Mouse (Mus musculus) heart, postnatal 25 days (tissue): ENCODE results near the gene Csk. TPM values are rescaled to one million over a fixed set of nuclear protein-coding genes. Genes with fewer than 3 reads are reported as not detected.
A peak's percentile ranks its signal among the peaks of the same experiment; 100 is the strongest.

Source experiments
- DNase-seq: peaks from one replicate; pipeline ENCODE4 v3.0.0; 2022; ENCODE audit warnings: low spot score
- intact Hi-C: fragments of 180-260 bp; cut with DNase I; formaldehyde crosslinking; loops from one replicate; pipeline ENCODE4 v1.15.1; 2025
- total RNA-seq, 2 experiments: library from RNA; stranded (reverse); gene quantifications; 2 replicates each; pipeline ENCODE4 v1.2.3; 2021

Csk gene
- total RNA-seq: 10 to 100 TPM; 23.5 to 27.4 TPM

DNA sequence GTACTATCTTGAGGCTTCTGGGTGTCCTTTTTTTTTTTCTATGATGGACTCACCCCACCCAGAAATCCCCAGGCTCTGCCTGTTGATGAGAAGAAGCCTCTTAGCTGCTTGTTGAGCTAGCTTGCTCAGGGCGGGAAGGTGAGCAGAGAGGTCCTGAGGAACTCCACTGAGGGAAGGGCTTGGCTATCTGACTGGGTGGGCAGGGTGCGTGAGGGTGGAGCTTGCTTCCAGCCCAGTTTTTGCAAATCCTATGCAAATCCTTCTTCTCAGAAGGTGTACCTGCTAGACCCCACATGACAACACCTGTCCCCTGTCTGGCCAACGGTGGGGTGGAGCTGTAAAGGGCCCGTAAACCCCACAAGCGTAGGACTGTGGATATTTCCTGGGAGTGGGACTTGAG, at the start of gene Csk:
Csk (minus strand) TSS at position 349 of the 400 bp plus-strand sequence.
- no peak for DNase-seq
- intact Hi-C loops: no loop called here

DNA sequence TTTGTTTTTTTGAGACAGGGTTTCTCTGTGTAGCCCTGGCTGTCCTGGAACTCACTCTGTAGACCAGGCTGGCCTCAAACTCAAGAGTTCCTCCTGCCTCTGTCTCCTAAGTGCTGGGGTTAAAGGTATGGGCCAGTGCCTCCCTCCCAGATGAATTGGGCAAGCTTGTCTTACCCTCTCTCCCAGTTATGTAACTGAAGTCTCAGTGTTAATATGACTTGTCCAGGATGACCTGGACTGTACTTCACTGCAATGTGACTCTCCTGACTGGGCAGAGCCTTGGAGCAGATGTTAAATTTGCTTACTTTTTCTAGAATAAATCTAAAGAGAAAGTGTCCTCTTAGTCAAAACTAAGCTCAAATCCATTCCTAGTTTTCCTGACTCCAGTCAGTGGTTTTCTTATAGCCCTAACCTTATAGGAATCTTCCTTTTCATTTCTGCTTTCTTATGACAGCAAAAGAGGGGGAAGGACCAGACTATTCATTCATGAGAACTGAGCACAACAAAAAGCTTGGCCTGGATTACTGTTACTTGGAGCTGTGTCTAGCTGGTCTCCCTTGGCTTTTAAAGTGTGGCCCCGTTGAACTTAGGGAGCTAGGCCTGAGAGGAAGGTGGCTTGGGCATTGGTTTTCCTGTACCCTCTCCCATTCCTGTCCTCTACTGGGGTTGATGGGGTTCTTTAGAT, 45.2 kb upstream of the Csk start:
- intact Hi-C loops: no loop called here
- no peak for DNase-seq

DNA sequence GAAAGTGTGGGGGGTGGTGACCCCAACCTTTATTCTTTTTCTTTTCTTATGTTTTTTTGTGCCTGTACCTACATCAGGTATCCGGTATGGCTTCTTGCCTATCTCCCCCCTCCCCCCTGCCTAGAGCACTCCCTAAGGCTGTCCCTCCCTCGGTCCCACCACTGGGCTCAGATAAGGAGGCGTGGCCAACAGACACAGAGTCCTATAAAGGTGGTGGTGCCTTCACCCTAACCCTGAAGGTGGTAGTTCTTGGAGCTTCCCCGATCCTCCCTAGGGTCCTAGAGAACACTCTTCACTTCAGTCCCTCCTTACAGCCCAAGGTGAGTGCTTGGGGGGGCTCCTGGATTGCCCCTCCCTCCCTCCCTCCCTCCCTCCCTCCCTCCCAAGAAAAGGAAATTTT, 43.9 kb upstream of the Csk start:
- no peak for DNase-seq
- intact Hi-C loops: no loop called here

DNA sequence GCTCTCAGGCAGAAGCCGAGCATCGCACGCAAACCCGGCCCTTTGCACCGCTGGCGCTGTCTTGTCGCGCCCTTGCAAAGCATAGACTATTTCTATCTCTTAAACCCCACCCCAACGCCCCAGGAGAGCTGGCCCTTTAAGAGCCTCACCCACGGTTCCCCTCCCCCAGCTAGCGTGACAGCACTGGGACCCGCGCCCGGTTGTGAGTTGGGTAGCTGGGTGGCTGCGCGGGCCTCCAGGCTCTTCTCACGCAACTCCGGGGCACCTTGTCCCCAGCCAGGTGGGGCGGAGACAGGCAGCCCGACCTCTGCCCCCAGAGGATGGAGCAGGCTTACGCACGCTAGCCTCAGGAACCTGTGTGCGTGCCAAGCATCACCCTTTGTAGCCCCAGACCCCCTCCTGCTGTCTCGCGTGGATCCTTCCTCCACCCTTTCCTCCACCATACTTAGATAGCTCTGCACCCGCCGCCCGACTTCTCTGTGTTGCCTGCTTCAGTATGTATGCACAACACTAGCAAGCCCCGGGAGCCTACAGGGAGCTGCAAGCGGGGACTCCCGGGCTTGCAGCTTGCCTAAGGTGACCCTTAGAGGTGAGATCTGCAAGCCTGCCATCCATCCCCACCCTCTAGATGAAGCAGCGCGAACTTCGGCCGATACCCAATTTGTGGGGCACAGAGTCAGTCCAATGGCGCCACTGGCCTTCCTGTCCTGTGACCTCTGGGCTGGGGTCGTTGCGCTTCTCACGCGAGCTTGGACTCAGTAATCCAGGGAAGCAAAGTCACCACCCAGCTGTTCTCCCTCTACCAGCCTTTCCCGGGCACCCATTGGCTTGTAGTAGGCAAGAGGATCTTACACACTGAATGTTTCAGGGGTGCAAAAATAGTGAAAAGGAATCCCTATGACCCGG, 43.2 kb upstream of the Csk start:
- intact Hi-C loops: no loop called here
- DNase-seq: peak; percentile 14

DNA sequence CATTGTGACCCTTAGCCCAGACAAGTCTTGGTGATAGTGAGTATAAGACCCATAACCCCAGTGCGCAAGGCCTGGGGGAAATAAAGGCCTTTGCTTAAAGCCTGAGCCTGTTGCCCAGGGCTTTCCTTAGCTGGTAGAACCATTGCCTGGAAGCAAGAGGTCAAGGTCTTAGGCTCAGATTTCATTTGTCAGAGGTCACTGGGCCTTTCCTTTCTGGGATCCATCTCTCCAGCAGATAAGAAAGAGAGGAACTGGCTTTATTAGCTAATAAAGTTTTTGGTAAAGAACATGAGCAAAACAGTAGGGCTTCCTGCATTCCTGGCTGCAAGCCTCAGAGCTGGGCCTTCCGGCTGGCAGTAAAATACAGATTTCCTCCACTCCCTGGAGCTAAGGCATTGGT, 40.7 kb upstream of the Csk start:
- intact Hi-C loops: no loop called here

DNA sequence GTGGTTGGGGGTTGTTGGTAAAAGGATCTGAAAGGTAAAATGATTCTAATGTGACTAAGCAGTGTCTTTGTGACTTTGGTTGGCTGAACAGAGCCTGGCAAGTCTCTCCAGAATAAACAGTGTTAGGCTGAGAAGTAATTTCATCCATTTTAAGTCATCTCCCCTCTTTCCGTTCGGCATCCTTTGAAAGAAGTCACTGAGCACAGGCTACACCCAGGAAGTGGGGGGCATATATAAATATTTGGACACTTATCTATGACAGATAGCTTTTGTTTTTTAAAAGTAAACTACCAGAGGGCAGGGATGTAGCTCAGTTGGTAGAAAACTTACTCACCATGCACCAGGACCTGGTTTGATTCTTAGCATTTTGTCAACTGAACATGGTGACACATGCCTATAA, 35.2 kb upstream of the Csk start:
- DNase-seq: no peak
- intact Hi-C loops: no loop called here

More for the DNA sequence above, 40.7 kb upstream of the Csk start:
- DNase-seq: no peak

DNA sequence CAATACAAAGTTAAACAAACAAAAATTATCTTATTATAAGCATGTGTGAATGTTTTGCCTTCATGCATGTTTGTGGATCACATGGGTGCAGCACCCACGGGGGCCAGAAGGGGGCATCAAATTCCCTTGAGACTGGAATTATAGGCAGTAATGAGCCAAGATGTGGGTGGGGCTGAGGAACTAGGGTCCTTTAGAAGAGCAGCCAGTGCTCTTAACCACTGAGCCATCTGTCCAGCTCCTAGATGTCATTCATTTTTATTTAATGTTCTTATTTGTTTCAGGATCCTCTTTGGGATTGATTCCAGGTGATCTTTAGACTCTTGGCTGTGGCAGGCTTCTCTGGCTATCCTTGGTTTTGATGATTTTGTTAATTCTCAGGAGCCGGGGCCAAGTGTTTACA, 34.7 kb upstream of the Csk start:
- intact Hi-C loops: no loop called here
- DNase-seq: no peak

DNA sequence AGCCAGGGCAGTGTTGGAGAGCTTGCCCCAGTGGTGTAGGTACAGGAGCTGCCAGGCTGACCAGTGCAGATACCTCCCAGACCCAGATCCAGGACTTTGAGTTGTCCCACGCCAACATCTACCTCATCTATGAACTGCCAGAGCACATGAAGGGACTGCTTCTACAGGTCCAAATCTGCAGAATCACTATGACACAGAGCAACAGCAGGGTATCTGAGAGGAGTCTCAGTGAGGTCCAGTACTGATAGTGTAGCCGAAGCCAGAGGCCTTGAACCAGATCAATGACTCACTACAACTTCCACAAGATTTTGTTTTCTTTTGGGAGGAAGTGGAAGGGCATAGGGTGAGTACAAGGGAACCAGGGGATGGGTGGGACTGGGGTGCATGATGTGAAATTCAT, 34.3 kb upstream of the Csk start, which contains the start of gene Cyp1a1:
Cyp1a1 (plus strand) TSS at position 178 of the 400 bp plus-strand sequence.
- DNase-seq: no peak
- intact Hi-C loops: no loop called here

DNA sequence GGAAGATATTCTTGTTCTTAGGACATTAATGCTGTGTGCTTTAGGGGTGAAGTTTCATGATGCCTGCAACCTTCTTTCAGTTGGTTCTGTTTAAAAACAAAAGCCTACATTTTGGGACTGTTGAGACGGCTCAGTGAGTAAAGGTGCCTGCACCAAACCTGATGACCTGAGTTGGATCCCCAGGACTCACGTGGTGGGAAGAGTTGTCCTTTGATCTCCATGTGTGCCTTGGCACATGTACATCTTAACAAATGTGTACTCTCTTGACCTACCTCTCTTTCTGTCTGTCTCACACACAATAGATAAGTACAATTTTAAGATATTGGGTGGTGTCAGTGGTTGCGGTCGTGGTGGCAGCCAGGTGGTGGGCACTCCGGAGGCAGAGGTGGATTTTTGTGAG, 32.6 kb upstream of the Csk start:
- intact Hi-C loops: no loop called here
- no peak for DNase-seq

DNA sequence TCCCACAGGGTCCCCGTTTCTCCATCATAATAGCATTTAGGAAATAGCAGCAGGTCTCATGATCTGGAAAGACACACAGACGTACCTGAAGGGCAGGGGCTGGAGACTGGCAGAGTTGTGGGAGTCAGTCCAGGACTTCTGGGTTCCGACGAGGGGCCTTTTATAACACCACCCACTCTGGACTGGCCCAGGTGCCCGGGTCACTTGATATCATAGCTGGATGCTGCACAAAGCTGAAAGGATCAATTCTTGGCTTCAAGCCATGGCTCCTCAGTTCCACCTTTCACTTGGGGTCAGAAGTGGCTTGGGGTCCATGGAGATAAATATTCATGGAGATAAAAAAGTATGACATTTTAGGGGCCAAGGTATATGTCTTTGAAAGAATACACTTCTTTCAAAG, 30.1 kb upstream of the Csk start, which contains the start of gene Cyp1a2:
Cyp1a2 (minus strand) TSS at position 184 of the 400 bp plus-strand sequence.
- intact Hi-C loops: no loop called here
- DNase-seq: no peak

DNA sequence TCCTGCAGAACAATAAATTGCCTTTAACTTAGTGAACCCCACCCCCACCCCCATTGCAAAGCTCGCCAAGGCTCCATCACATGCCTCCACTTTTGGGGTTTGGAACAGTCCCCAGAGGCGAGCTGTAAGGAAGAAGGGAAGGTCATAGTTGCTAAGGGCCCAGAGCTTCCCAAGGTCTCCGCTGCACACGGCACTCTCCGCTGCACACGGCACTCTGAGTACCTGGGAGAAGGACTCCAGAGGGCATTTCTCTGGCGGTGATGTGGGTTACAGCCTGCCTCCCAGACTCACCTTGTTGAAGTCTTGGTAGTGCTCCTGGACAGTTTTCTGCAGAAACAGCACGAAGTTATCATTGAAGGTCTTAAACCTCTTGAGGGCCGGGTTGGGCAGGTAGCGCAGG, 28.0 kb upstream of the Csk start:
- no peak for DNase-seq
- intact Hi-C loops: no loop called here

DNA sequence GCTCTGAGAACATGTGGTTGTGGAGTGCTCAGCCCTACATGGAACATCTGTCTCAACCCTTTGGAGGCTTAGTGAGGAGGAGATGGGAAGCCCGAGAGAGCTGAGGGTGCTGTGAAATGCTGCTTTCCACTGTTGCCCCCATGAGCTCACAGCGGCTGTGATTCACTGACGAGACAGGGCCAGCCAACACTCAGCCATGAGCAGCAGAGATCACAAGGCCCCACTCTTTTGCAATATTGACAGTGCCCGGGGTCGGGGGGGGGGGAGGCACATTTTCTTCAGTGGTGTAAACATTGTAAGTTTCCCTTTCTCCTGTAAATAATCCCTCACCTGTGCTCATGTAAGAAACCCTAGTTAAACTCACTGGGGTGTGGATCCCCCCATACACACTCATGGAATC, 18.1 kb upstream of the Csk start:
- DNase-seq: no peak
- intact Hi-C loops: no loop called here

DNA sequence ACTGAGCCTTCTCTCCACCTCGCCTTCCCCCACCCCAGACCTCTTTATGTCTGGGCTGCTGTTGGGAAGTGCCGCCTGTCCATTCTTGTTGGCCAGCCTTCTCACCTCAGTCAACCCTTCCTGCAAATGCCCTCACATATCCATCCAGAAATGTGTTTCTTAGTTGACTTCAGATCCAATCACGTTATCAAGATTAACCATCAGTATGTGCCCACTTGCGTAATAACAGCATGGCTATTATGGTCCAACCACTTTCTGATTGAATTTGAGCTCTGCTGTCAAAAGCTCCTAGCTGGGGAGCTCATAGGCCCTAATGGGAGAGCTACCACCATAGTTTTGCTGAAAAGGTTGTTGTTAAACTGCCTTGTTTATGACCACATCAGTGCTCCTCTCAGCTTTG, 17.6 kb upstream of the Csk start:
- intact Hi-C loops: no loop called here
- no peak for DNase-seq

DNA sequence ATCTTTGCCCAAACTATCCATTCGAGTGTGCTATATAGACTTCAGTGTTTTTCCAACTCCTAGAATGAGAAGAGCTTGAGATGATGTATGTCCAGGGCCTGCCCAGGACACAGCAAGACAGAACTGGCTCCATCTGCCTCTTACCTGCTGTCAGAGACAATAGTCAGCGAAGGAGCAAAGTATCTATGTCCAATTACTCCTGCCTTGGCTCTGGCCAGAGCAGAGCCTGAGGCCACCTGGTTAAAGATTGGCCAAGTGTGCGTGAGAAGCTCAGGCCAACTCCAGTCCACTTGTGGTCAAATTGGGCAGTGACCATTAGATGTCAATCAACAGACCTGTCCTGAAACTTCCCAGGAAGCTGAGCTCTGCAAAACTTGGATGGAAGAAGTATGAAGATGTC, 16.1 kb upstream of the Csk start:
- intact Hi-C loops: no loop called here
- DNase-seq: no peak

DNA sequence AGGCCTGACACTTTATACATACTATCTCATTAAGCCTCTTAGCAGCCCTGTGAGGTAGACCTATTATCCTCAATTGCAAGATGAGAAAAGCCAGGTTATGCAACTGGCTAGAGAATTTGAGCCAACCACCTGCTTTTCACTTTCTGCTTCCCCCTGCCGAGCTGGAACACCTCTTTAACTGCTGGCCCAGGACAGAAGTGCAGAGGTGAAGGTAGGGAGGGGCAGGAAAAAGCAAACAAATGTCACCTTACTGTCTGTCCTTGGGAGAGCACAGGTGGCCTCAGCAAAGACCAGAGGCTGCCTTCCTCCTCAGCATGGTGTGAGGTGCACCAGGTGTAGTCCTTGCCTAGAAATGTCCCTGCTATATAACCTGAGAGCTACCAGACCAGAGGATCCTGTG, 14.8 kb upstream of the Csk start:
- DNase-seq: no peak
- intact Hi-C loops: no loop called here

DNA sequence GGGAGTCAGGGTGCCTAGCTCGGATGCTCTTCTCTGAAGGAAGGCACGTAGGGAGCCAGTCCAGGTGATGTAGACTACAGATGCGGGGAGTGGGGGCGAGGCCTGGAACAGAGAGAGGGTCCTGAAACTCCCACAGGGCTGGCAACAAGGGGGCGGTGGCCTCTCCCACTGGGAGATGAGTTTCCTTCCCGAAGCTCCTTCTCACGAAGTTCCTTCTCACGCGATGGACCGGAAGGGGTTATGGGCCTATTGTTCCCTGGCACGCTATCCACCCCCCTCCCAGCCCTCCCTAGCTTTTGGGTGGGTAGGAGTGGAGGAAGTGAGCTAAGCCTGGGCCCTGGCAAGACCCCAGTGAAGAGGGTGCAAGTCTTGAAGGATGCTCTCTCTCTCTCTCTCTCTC, 14.4 kb upstream of the Csk start:
- DNase-seq: no peak
- intact Hi-C loops: no loop called here

DNA sequence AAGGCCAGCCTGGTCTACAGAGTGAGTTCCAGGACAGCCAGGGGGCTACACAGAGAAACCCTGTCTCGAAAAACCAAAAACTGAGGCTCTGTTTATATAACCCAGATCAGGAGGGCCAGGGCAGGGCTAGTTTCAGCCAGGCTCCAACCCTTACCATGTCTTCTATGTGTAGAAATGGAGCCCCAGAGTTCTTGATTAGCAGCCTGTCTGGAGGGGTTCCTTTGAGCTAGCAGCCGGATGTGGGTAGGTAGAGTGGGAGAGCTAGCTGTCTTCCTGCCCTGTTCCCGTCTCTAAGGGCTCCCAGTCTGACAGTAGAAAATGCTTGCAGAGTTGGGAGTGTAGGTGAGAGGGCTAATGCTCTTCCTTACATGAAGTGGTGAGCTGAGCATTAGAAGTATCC, 13.7 kb upstream of the Csk start:
- DNase-seq: no peak
- intact Hi-C loops: no loop called here

DNA sequence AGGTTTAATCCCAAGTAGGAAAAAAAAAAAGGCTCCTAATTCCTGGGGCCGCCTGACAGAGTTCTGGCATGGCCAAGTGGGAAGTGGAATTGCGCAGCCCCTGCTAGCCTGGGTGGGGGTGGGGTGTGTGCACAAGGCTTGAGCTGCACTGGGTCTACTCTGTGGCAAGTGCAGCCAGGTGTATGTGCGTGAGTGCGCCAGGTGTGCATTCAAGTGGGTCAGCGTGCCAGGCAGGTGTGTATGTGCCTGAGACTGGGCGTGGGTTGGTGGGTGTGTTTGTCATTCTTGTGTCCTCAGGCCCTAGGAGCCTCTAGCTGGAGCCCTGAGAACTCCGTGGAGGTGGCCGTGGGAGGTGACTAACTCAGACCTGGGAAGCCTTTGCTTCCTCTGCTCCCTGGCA, 13.1 kb upstream of the Csk start:
- intact Hi-C loops: no loop called here
- DNase-seq: no peak

DNA sequence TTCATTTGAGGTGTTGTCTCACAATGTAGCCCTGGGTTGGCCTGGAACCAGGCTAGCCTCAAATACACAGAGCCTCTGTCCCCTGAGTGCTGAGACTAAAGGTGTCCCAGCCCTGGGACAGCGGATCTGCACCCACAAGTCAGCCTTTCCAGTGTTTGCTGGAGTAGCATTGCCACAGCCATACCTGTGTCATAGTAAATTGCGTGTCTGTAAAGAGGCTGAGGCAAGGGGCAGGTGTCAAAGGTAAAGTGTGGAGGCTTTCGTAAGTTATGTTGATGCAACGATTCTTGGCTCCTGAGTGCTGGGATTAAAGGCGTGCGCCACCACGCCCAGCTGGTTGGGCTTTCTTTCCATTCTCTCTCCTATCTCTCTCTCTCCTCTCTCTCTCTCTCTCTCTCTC, 11.2 kb upstream of the Csk start:
- intact Hi-C loops: loop anchor here (5.0 kb wide), 1 partner anchor 43 kb away; the partner anchor contains the start of gene Edc3
- DNase-seq: no peak

DNA sequence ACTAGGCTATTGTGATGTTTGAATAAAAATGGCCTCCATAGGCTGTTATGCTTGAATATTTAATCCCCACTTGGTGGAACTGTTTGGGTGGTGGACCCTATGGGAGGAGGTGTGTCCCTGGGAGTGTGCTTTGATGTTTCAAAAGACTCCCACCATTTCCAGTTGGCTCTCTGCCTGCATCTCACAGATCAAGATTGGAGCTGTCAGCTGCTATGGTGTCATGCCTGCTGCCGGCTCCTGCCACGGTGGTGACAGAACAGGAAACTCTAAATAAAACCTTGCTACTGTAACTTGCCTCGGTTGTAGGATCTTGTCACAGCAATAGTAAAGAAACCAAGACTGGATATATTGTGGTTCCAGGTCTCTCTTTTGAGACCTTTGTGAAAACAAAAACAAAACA, 8.1 kb upstream of the Csk start:
- DNase-seq: no peak
- intact Hi-C loops: loop anchor here (5.0 kb wide), 1 partner anchor 46 kb away; the partner anchor contains the start of gene Edc3

DNA sequence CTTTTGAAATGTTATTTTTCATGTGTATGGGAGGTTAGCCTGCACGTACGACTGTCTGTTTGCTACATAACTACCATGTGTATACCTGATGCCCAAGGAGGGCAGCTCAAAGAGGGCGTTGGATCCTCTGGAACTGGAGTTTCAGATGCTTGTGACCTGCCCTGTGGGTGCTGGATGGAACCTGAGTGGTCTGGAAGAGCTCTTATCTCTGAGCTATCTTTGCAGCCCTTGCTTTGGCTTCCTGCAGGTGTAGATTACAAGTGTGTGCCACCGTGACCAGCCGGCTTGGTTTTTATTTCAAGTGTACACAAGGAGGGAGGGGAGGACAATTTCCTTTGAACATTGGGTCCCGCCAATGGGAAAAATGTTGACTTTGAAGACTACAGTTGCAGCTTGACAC, 7.1 kb upstream of the Csk start:
- intact Hi-C loops: loop anchor here (5.0 kb wide), 1 partner anchor 47 kb away; the partner anchor contains the start of gene Edc3
- DNase-seq: no peak
